Mouse (Mus musculus) lung, embryonic 14.5 days (tissue): ENCODE measurements at regions not wholly inside any gene's neighbourhood (a gene's known extent, or its start where the extent isn't known, plus 50 kb on each side); places are given as distances from the start of the nearest gene placed in this dataset.

Experiments used
- ATAC-seq: fragments of 200-750 bp; cut with Nextera tagmentation; 2 replicates; pipeline ENCODE4 v1.8.0; 2017; ENCODE audit warnings: mild to moderate bottlenecking, moderate TSS enrichment, moderate library complexity; ENCODE audit not compliant: insufficient read depth
- DNase-seq: peaks from one replicate; pipeline ENCODE4 v3.0.0-alpha.2; 2015
- H3K27ac ChIP-seq: fragments of 300-500 bp; sonication (generic); 2 replicates; pipeline ENCODE4 v1.5.1; 2014; ENCODE audit warnings: low read depth, mild to moderate bottlenecking, moderate library complexity
- H3K27me3 ChIP-seq: fragments of 300-500 bp; sonication (generic); 2 replicates; pipeline ENCODE4 v1.6.1; 2014; ENCODE audit warnings: low read length, control low read depth; ENCODE audit not compliant: insufficient read depth
- H3K36me3 ChIP-seq: fragments of 300-500 bp; sonication (generic); 2 replicates; pipeline ENCODE4 v1.6.1; 2014; ENCODE audit warnings: control low read depth; ENCODE audit not compliant: insufficient read depth
- H3K4me1 ChIP-seq: fragments of 300-500 bp; sonication (generic); 2 replicates; pipeline ENCODE4 v1.6.1; 2014; ENCODE audit warnings: antibody characterized with exemption, control low read depth; ENCODE audit not compliant: insufficient read depth
- H3K4me2 ChIP-seq: fragments of 300-500 bp; sonication (generic); 2 replicates; pipeline ENCODE4 v1.6.1; 2014; ENCODE audit warnings: mild to moderate bottlenecking
- H3K4me3 ChIP-seq: fragments of 300-500 bp; sonication (generic); 2 replicates; pipeline ENCODE4 v1.5.1; 2014; ENCODE audit warnings: low read depth, low read length
- H3K9ac ChIP-seq: fragments of 300-500 bp; sonication (generic); 2 replicates; pipeline ENCODE4 v1.6.1; 2014
- H3K9me3 ChIP-seq: fragments of 300-500 bp; sonication (generic); 2 replicates; pipeline ENCODE4 v1.6.1; 2016; ENCODE audit warnings: low read depth, low read length, control low read depth
- CTCF ChIP-seq: IDR thresholded peaks from 2 replicates; pipeline ENCODE4 v1.5.1; 2016; ENCODE audit warnings: antibody characterized with exemption, low read depth
- WGBS: fragments of 180-500 bp; shearing (Covaris S2); extraction: QIAGEN DNeasy Blood & Tissue Kit; methylation state at CpG from one replicate; pipeline ENCODE4 v1.1.7; 2014; 5-methylcytosine and 5-hydroxymethylcytosine counted together

DNA sequence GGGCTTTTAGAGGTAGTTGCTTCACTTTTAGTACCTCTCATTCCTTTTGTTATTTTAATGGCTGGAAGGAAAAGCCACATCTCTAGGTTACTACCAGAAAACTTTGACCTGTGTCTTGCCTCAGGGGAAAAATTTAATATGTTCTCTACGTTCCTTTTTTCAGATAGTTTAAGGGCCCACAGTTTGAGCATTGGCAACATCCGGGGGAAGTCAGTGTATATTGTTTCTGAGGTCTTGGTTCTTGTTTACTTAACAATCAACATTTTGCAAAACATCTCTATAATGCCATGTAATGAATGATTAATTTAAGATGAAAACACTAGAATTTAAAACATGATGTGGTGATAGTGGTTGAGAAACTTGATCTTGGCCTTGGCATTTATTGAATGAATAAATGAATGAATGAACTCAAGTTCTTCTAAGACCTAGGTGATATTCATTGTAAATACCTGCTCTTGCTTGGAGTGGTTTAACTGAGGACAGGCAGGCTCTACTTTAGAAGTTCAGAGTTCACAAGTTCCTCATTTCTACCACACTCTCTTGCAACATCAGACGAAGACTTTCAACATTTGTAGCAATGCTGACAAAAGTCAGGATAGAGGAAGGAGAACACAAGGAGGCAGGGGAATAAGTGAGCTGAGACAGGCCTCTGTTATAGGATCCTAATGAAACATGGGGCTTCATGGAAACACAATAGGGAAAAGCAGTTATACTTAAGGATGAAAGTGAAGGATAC, 474.4 kb downstream of the Mctp2 start:
- Histone ChIP-seq H3K36me3 (no peaks in the 10 kb centered on the region), H3K27ac (no peak overlapping the region), H3K9me3 (no peaks in the 10 kb centered on the region), H3K27me3 (no peaks in the 10 kb centered on the region), H3K9ac (no peak overlapping the region), H3K4me3 (no peak overlapping the region), H3K4me1 (no peaks in the 10 kb centered on the region), H3K4me2 (no peak overlapping the region)
- no peak for DNase-seq
- 70% methylated on average over 3 of the region's 3 CpGs for WGBS
- no peak for ATAC-seq
- TF ChIP-seq CTCF = no peak

DNA sequence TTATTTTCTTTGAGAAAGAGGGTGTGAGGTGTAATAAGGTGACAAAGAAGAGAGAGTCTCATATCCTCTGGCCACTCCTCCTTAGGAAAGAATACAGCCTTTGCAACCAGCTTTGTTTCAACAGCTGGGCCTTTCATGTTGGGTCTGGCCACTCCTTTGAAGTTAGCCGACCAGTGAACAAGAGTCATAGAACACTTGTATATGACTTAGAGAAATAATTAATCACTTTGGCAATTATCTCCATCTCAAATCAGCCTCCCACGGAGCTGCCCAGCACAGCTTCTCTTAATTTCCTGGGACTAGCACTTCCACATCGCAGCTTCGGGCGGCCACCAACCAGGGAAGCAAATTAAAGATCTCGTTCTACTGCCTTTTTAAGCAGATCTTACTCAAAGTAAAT, 476.8 kb downstream of the Mctp2 start:
- H3K4me2 ChIP-seq = no peak overlapping the region
- H3K36me3 ChIP-seq = no peaks in the 10 kb centered on the region
- H3K4me3 ChIP-seq = no peak overlapping the region
- no peaks in the 10 kb centered on the region for H3K9me3 ChIP-seq
- H3K27me3 ChIP-seq = no peaks in the 10 kb centered on the region
- H3K27ac ChIP-seq = no peak overlapping the region
- WGBS = 43% methylated on average over 6 of the region's 6 CpGs
- no peak for TF ChIP-seq CTCF
- DNase-seq (peak; percentile 20), ATAC-seq (no peak)
- no peak overlapping the region for H3K9ac ChIP-seq
- H3K4me1 ChIP-seq = no peaks in the 10 kb centered on the region

DNA sequence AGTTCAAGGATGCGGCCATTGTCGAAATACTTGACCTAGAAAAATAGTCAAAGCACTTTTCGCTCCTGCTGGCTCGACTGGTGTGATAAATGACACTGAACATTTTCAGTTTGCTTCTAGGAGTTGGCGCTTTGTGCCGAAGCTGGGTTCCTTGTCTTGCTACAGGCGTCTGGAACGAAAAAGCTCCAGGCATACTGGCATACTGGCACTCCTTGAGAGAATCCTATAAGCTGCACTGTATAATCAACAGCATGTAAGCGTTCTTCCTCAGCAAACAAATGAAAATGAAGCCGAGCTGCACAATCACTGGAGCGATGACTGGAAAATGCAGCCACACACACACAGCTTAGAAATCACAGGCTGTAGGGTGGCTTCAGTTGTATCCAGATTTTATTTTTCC, 464.9 kb upstream of the Gm10295 start:
- no peak overlapping the region for H3K4me3 ChIP-seq
- no peaks in the 10 kb centered on the region for H3K4me1 ChIP-seq
- H3K4me2 ChIP-seq = no peak overlapping the region
- DNase-seq (no peak), ATAC-seq (no peak)
- 68% methylated on average over 11 of the region's 11 CpGs for WGBS
- no peak overlapping the region for H3K9ac ChIP-seq
- no peak overlapping the region for H3K27ac ChIP-seq
- H3K27me3 ChIP-seq = no peaks in the 10 kb centered on the region
- H3K9me3 ChIP-seq = no peaks in the 10 kb centered on the region
- H3K36me3 ChIP-seq = no peaks in the 10 kb centered on the region
- TF ChIP-seq CTCF = no peak

GRCm38 (mm10) chr7:71794201-71794600, 442.9 kb upstream of the Gm10295 start:
- no peak for TF ChIP-seq CTCF
- no peak overlapping the region for H3K9ac ChIP-seq
- no peak for DNase-seq
- no peaks in the 10 kb centered on the region for H3K4me1 ChIP-seq
- no peaks in the 10 kb centered on the region for H3K36me3 ChIP-seq
- no peaks in the 10 kb centered on the region for H3K9me3 ChIP-seq
- no peak overlapping the region for H3K4me3 ChIP-seq
- no peak overlapping the region for H3K4me2 ChIP-seq
- ATAC-seq = no peak
- no peak overlapping the region for H3K27ac ChIP-seq
- H3K27me3 ChIP-seq = no peaks in the 10 kb centered on the region
- WGBS = 30% methylated on average over 7 of the region's 7 CpGs

GRCm38 (mm10) chr7:71788401-71788800, 437.1 kb upstream of the Gm10295 start:
- no peak overlapping the region for H3K4me2 ChIP-seq
- DNase-seq = no peak
- H3K4me1 ChIP-seq = no peaks in the 10 kb centered on the region
- no peaks in the 10 kb centered on the region for H3K27me3 ChIP-seq
- no peak for TF ChIP-seq CTCF
- H3K9ac ChIP-seq = no peak overlapping the region
- H3K4me3 ChIP-seq = no peak overlapping the region
- ATAC-seq = no peak
- no peak overlapping the region for H3K27ac ChIP-seq
- no peaks in the 10 kb centered on the region for H3K36me3 ChIP-seq
- no peaks in the 10 kb centered on the region for H3K9me3 ChIP-seq

DNA sequence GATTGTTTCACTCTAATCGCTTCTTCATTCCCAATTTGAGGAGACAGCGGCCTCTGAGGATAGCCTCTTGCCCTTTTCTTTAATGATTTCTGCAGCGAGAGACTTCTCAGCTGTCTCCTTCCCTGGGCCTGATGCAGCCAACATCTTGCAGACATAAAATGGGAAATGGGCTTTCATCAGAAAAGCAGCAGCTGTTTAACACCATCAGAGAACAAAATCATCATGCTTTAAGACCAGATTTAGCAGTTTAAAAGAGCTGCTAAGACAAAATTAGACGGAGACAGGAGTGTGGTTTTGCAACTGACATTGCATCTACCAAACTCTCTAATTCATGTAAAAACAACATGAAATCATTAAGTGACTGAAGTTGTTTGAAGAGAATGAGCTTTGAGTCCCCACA, 431.2 kb upstream of the Gm10295 start:
- Histone ChIP-seq H3K27me3 (no peaks in the 10 kb centered on the region), H3K9me3 (no peaks in the 10 kb centered on the region), H3K4me3 (no peak overlapping the region), H3K9ac (no peak overlapping the region), H3K36me3 (no peaks in the 10 kb centered on the region), H3K4me2 (no peak overlapping the region), H3K4me1 (no peaks in the 10 kb centered on the region), H3K27ac (no peak overlapping the region)
- WGBS = 53% methylated on average over 4 of the region's 4 CpGs
- peak; percentile 34 for DNase-seq
- ATAC-seq = no peak
- no peak for TF ChIP-seq CTCF

- Histone ChIP-seq H3K9me3 (no peaks in the 10 kb centered on the region), H3K4me1 (no peaks in the 10 kb centered on the region), H3K9ac (no peak overlapping the region), H3K36me3 (no peaks in the 10 kb centered on the region), H3K4me3 (no peak overlapping the region), H3K27me3 (no peaks in the 10 kb centered on the region), H3K27ac (no peak overlapping the region), H3K4me2 (no peak overlapping the region)
- 86% methylated on average over 5 of the region's 5 CpGs for WGBS
- no peak for TF ChIP-seq CTCF
- no peak for DNase-seq
- ATAC-seq = no peak
Observed at GRCm38 (mm10) chr7:71749886-71750285, 398.6 kb upstream of the Gm10295 start.
